Mouse (Mus musculus): ENCODE measurements around the gene Gstp2.

Gstp2 gene

DNA sequence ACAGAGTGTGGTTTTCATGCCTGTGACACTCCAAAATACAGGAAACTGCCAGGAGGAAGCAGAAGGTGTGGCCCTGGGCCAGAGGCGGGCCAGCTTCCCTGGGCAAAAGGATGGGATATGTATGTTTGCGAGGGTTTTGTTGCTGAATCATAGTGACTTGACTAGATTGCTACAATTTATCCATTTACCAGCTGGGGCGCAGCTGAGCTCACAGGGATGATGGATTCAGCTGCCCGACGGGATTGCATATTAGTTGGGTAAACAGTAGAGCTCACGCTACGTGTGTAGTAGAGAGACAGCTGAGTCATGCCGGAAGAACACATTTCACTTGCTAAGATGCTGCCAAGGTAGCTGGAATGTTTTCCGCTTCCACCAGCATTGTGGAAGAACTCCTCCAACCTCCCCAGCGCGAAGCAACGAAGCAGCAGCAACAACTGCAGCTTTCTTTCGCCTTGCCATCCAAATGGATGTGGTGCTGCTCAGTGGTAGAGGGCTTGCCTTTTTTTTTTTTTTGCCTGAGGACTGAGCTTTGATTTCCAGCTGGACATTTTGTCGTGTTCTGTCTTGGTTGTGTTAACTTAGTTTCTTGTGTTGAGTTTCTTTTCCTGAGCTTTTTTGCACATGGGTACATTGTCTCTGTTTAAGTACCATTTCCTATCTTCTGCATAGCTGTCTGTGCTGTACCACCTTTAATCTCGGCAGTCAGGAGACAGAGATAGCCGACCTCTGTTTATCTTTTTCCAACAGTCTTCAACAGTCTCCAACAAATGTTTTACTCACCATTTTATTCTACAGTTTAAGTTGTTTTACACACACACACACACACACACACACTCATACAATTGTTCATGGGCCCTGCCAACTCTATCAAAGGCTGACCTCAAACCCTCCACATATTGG, at the start of gene Gstp2:
Gstp2 (minus strand) TSS at position 58 of the 900 bp plus-strand sequence.
- peak in 1 of 2 experiments; percentile 74 for DNase-seq (ENCODE audit: low spot score in 2 of 2)

DNA sequence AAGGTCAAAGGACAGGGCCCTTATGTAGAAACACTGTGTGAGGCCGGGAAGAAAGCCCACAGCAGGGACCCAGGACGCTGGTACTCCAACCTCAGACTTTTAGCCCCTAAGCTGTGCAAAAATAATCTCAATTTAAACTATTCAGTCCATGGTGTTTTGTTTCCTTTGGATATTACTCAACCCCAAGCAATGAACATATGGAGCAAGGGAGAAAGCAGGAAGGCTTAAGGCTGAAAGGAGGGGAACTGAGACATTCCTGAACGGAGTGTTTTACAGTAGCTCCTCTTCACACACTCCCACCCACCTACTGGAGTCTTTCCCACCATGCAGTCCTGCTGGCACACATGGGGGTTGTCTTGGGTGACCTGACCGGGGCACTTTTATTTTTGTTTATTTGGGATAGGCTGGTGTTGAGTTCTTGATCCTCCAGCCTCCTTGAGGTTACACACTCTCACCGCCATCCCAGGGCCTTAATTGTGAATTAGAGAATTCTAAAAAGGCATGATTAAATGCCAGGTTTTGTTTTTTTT, 49.0 kb upstream of the Gstp2 start:
- DNase-seq (ENCODE audit: low spot score in 2 of 2), result peak in 1 of 2 experiments; percentile 9

DNA sequence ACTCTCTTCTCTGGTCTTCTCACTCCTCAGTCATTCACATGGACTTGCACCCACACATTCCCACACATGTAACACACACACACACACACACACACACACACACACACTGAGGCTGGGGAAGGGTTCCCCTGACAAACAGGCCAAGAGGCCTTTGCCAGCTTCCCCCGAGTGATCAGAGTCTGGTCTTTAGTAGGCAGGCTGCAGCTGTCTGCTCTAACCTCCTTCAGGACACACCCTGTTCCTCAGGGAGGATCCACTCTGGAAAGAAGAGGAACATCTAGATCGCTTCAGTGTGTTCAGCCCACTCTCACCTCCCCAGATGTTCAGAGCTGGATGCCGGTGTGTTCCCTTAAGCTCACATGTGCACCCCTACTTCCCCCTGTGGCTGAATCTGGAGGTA, 48.5 kb upstream of the Gstp2 start:
- peak in 1 of 2 experiments; percentile 11 for DNase-seq (ENCODE audit: low spot score in 2 of 2)

DNA sequence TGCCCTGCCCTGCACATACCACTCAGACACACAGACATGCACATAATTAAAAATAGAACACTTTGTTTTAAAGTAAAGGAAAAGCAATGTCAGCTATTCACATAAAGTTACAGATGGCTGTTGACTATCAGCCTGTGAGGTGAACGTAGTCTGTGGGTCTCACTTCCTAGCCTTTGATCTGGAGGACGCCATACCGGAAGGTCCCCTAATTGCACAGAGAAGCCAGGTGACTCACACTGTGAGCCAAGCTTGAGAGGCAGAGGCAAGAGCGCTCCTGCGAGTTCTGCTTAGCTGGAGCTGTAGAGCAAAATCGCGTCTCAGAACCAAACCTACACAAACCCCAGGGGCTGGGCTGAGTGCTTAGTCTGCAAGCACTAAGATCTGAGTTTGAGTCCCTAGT, 47.9 kb upstream of the Gstp2 start:
- no peak for DNase-seq (ENCODE audit: low spot score in 2 of 2)

DNA sequence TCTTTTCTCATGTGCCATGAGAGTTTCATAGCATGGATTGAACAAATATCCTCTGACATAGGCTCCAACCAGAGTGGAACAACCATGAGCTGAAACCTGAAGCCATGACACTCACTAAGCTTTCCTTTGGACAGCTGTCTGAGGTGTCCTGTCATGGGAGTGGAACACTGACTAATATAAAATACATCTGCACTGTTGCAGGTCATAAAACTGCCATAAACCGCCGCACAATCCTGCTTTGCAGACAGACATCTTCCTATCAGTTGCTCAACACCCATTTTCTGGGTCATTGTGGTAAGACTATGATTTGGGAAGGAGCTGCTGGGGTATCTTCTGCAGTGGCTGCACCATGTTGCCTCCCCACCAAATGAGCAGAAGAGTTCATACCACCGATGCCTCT, 46.9 kb upstream of the Gstp2 start:
- DNase-seq (ENCODE audit: low spot score in 2 of 2), result no peak

DNA sequence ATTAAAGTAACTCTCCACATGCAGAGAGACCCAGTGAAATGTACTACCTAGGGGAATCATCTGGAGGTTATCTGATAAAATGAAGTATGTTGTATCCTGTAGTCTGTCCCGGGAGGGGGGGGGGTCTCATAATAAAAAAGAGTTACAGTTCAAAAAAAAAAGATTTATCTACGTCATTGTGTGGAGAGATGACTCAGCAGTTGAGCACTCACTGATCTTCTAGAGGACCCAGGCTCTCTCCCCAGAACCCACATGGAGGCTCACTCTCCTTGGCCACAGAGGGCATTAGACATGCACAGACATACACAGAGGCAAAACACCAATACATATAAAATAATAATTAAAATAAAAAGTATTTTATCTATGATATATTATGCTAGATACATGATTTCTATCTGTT, 45.6 kb upstream of the Gstp2 start:
- no peak for DNase-seq (ENCODE audit: low spot score in 2 of 2)

DNA sequence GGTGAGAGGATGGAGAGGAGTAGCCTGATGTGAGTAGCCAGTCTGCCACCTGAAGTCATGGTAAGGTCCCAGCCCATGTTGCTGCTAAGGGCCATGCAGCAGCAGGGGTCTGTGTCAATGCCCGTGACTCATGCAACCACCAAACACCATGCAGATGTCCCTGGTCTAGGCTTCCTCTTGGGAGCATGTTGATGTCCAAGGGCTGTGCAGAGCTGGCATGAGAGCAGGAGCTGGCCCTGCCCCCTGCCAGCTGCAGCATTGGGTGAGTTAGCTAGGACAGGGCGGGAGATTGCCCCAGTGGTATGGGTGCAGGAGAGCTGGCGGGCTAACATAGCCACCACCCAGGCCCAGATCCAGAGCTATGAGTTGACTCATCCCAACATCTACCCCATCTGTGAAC, 44.6 kb upstream of the Gstp2 start:
- DNase-seq (ENCODE audit: low spot score in 2 of 2), result no peak

DNA sequence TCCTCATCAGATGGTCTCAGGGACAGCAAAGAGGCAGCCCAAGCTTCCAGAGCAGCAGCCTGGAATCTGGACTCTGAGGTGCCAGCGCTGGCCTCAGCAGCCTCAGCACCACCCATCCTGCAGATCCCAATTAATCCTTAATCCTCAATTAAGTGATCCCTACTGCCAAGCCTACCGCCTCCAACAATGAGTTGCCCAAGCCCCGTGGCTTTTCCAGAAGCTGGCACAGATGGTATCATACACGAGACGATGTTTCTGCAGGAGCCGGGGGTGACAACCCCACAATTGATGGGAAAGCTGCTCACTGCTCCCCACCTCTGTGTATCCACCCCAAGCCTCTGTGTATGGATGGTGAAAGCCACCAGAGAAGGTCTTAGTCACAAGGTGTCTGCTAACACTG, 43.3 kb upstream of the Gstp2 start:
- DNase-seq (ENCODE audit: low spot score in 2 of 2), result no peak

DNA sequence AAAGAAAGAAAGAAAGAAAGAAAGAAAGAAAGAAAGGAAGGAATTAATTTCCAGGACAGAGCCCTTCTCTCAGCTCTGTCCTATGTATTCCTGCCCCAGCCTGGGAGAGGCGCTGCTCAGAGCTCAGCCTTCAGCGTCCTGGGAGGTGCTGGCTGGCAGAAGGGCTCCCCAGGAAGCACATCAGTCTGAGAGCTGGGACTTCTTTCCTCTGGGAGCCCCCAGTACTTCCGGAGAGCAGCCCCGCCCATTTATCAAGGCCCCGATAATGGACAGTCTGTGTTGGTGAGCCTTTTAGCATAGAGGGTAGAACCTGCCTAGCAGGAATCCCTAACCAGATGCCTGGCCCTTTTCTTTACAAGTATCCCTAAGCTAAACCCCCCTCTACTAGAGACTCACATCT, 42.3 kb upstream of the Gstp2 start:
- DNase-seq (ENCODE audit: low spot score in 2 of 2), result no peak

DNA sequence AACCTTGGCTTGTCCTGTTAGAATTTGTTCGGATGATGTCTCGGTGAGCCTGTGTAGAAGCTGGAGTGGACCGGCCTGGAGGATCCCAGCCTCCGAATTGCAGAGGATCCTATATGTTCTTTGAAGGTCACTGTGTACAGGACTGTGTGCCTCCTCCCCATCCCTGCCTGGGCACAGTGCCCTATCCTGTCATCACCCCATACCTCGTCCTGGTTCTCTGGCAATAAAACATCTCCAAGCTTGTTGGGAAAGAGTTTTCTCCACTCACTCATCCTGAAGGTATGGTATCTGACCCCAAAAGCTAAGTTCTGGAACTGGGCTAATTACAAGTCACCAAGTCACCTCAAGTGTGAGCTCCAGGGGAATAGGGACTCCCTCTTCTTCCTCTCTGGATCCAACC, 41.3 kb upstream of the Gstp2 start:
- DNase-seq (ENCODE audit: low spot score in 2 of 2), result no peak

DNA sequence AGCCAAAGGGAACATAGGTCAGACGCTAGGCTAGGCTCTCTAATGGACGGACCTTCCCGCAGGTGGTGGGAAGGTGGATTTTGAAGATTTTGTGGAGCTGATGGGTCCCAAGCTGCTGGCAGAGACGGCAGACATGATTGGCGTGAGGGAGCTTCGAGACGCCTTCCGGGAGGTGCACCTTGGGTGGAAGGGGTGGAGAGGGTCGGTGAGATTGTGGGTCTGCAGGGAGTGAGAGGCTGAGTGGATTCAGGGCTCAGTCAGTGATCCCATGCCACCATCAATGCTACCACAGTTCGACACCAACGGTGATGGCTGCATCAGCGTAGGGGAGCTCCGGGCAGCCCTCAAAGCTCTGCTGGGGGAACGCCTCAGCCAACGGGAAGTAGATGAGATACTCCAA, 40.3 kb upstream of the Gstp2 start:
- no peak for DNase-seq (ENCODE audit: low spot score in 2 of 2)

DNA sequence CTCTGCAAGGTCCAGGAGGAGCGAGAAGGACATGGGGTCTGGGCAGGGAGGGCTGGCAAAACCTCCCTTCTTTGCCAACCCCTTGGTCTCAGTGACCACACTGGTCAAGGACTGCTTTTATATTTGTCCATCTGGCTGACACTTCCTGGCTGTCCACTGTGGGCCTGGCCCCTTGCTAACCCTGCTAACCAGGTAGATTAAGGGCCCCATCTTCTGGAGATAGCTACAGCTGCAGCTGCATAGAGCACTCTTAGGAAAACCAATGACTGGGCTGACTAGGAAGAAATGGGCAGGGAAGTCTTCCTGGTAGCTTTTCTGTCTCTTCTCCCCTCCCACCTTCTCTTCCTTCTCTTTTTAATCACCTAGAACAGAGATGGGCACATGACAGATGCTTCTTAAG, 39.2 kb upstream of the Gstp2 start:
- no peak for DNase-seq (ENCODE audit: low spot score in 2 of 2)

DNA sequence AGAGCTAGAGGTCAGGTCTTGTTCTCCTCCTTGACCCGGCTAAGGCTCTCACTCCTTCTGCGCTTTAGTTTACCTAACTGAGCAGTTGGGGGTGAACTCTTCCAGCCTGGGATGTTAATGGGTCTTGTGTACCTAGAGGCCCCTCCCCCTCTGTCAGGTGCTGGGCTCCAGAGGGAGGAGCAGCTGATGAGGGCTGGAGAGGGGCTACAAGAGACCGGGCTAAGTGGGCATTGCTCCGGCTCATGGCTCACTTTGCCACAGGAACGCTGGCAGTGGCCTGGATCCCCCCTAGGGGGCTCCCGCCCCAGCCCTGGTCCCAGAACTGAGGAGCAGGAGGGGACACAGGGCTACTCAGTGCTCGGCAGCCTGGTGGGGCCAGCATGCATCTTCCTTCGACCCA, 38.0 kb upstream of the Gstp2 start:
- no peak for DNase-seq (ENCODE audit: low spot score in 2 of 2)

DNA sequence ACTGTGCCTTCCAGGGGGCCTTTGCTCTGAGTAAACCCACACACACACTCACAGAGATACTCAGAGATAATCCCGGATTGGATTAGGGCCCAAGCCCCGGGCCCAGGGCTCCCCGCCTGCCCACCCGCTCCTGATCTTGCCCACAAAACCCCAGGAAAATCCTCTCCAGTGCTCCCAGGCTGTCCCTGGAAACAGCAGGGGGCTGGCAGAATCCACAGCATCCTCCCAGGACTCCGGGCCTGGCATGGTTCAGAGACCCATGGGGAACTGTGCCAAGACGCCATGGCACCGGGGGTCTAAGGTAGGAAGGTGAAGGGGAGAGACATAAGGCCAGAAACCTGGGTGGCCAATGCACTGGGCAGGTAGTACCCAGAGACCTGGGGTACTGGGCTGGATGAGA, 37.5 kb upstream of the Gstp2 start:
- DNase-seq (ENCODE audit: low spot score in 2 of 2), result no peak

DNA sequence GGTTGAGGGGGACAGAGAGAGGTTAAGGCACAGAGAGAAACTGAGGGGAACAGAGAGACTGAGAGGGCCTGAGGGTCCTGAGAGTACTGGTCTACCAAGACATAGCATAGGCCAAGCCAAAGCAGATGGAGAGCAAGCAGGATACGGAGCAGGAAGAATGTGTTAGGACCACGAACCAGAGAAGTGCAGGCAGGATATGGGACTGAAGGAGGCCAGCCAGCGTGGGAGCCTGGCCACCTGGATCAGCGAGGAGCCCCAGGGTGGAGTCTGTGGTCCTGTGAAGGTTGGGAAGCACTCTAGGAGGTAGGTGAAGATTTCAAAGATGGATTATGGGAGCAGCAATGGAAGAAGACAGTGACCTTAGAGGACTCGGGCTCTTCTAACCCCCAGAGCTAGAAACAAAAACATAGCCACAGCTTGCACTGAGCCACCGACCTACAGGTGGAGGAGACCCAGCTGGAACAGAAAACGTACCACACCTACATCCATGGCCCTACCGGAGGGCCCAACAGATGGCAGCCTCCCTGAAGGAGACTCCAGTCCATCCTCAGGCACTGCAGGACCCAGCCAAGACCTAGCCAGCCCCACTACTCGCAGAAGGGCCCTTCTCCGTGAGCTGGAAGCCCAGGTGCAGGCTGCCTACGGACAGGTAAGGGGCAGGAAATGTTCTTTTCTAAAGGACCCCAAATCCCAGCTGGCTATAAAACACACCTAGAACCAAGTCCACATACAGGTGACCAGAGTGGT, 36.6 kb upstream of the Gstp2 start:
- DNase-seq (ENCODE audit: low spot score in 2 of 2), result no peak

DNA sequence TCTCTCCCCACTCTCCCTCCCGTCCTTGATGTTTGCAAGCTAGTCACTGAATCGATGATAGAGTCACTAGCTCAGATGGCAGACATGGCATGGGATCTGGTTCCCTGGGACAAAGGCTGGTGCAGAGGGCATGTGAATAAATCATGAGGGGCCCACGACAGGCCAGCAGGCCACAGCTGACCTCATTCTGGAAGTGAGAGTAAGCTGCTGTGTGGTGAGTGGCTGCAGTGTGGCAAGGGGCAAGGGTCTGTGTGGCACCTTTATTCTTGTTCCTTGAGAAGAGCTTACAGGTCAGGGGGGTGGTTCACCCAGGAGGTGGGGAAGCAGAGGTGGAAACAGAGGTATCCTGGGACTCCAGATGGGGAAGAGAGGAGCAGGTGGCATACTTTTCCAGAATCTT, 35.6 kb upstream of the Gstp2 start, which contains the start of gene Cabp2:
Cabp2 (plus strand) TSS at position 185 of the 400 bp plus-strand sequence.
- DNase-seq (ENCODE audit: low spot score in 2 of 2), result no peak

DNA sequence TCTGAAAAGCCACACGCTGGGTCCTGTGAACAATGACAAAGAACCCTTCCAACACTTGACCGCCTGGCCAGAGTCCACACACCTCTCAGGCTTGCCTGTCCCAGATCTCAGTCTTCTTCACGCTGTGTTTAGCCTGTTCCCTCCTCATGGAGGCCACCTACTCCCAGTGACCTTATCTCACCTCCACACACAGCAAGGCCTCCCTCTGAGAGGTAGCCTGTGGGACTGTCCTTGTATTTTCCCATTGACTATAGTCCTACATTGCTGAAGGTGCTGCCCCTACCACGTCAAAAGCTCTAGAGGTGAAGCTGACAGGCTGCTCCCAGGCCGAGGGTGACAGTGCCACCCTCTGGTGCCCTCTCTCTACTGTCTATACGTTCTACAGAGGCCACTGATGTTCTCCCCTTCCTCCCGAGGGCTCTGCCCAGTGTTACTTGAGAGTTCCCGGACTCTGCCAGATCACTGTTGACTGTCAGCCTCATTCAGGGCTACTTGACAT, 34.7 kb upstream of the Gstp2 start:
- DNase-seq (ENCODE audit: low spot score in 2 of 2), result peak; percentile 58 to 64

DNA sequence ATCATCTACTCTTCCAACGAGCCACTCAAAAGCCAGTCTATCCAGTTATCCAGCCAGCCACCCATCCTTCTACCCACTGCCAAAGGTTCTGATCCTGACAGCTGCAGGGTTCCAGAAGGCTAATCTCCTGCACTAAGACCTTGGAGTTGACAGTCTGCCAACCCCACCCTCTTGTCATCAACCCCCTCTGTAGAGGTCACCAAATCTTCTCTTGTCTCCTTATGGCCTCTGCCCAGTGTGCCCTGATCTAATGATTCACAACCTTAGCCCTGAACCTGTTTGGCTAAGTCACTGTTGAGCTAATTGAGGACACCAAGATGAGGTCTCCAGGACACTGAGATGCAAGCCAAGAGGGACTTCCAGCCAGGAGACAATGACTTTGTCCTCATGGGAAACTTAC, 33.8 kb upstream of the Gstp2 start:
- DNase-seq (ENCODE audit: low spot score in 2 of 2), result peak in 1 of 2 experiments; percentile 78

DNA sequence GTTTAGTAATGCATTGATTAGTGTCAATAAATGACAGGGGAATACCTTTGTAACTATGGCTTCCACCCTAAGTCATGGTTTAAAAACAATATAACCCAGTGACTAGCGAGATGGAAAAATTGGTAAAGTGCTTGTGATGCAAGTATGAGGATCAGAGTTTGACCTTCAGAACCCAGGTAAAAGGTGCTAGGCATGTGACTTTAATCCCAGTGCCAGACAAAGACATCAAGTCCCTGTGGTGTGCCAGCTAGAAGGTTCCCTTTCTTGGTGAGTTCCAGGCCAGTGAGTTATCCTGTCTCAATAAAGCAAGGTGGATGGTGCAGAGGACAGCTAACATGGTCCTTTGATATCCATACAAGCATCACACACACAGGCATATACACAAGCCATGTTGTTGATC, 29.7 kb upstream of the Gstp2 start:
- no peak for DNase-seq (ENCODE audit: low spot score in 2 of 2)

DNA sequence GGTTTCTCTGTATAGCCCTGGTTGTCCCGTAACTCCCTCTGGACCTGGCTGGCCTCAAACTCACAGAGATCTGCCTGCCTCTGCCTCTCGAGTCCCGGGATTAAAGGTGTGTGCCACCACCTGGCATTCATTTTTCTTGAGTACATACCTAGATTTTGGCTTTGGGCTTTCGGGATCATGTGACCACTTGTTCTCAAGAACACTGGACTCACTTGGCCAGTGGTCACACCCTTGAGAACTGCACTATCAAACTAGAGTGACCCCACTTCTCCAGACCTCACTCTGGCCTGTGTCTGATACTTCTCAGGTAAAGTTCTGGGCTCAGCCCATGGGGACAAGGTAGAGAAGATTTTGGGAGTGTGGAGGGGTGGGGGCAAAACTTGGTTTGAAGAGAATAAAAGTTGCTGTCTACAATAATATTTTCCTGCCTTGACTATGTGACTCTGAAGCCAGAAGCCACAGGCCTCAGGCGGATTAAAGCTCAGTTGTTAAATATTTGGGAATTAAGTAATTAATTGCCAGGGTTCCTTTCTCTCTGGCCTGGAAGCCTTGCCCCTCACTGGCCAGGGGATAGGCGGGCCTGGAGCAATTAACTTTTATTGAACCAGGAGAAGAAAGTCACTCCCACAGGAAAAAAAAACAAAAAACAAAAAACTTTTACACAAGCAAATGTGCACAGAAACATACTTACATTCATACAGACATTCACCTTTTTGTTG, 27.0 kb upstream of the Gstp2 start:
- DNase-seq (ENCODE audit: low spot score in 2 of 2), result no peak

DNA sequence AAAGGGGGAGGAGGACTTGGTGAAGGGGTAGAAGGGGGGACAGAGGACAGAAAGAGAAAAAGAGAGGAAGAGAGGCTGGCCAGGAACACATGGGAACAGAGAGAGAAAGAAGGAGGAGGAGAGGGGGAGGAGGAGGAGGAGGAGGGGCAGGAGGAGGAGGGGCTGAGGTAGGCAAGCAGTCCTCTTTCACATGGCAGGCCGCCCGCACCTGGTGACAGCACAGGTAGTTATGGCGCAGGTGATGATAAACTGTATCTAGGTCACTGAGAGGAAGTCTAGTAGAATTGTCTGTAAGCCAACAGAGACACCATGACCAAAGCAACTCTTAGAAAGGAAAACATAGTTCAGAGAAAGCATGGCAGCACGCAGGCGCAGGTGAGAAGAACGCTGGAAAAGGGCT, 25.6 kb upstream of the Gstp2 start:
- DNase-seq (ENCODE audit: low spot score in 2 of 2), result no peak

DNA sequence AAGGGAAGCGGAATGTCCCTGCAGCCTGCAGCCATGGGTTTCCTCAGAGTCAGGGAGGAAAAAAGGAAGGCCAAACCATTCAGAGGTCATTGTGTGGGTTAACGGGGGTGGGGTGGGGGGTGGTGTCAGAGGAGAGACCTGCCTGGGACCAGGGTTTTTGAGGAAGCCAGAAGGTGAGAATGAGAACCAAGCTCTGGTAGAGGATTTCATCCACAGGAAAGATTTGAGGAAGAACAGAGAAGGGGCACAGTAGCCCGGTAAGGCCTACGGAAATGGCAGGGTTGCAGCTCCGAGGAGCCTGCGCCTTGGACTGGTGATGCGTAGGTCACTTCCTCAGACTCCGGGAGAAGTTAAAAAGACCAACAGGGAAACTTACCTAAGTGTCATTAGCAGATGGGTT, 24.9 kb upstream of the Gstp2 start:
- DNase-seq (ENCODE audit: low spot score in 2 of 2), result no peak
